Mouse (Mus musculus) gastrocnemius, adult 8-10 months (tissue): Measurements from ENCODE around the gene Uso1. TPM values are rescaled to one million over a fixed set of nuclear protein-coding genes. Genes with fewer than 3 reads are reported as not detected.

ENCODE experiments used
- DNase-seq, 2 experiments: peaks; one replicate each; pipeline ENCODE4 v3.0.0; 2022; ENCODE audit warnings: low spot score in 2 of 2
- total RNA-seq, 4 experiments: library from RNA; stranded (reverse); gene quantifications; 2 replicates each; pipeline ENCODE4 v1.2.4; 2022

The Uso1 gene
- total RNA-seq, 4 experiments from 2014 or later, result 68.9 to 76.0 (median 74.1) TPM

DNA sequence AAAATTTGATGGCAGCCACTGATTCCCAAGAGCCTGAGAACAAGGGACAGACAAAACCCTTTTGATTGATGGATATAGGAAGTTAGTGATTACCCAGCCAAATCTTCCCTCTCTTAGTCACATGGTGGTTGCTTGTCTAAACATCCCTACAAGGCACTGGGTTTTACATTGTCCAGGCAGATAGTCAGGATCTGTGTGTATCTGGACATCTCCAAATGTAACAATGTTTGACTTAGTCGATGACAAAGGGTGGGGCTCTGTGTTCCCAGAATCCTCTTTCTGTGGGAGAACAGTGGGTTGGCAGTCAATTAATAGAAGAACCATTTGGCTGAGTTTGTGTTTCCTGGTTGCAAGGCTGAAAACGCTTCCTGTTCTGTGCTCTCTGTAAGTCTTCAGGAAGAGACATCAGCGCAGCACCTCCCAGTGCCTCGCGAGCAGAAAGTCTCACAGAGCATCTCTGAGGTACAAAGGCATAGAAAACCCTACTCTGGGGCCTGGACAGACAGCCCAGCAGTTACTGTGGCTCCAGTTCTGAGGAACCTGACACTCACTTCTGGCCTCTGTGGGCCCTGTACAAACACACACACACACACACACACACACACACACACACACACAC, 97.3 kb downstream of the Uso1 start:
- DNase-seq, result no peak

GRCm38 (mm10) chr5:92239333-92240232, 101.8 kb downstream of the Uso1 start:
- DNase-seq, result peak; percentile 22 to 24

DNA sequence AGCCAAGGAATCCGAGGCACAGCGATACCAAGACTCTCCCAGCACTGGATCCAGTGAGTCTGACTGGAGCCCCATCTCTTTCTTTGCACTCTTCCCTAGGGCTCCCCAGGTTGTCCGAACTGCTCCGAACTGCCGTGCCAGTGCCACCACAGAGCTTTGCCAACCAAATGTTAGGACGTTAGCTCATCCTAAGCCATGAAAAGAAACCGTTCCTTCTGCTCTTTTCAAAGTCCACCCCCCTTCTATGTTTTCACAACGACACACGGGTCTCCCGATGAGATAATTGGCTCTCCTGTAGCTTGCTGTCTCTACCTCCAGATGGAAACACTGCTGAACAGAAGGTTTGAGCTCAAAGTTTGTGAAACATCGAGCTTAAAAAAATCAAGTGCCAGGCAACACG, 103.0 kb downstream of the Uso1 start:
- DNase-seq, result no peak

DNA sequence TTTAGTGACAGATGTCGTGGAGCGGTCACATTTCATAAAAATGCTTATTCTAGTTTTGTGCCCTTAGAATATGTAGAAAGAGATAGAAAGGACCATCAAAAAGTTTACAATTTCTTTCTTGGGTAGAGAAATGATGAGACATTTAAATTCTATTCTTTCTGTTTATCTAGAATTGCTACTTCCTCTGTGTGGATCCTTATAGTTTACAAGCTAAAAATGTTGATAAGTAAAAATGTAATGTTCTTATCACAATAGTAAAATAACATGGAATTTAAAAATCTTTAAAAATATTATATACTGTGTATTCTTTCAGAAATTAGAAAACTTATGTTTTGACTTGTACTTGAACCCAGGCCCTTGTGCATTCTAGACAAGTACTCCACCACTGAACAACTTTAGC, 107.2 kb downstream of the Uso1 start:
- DNase-seq, result no peak

DNA sequence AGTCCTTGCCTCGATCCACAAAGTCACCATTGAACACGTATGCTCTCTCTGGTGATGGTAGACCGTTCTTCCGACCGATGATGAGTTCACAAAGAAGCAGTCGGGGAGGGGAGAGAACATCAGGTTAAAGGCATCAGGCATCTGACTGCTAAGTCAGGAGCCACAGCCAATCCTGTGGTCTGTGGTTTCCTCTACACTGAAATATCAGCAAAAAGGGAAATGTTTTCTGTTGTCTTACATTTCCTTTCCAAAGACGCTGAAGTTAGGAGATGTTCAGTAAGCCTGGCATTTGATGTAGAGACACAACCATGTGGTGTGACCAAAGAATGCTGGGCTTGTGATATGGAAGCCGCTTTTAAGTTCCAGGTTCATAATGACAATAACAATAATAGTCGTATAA, 107.7 kb downstream of the Uso1 start:
- no peak for DNase-seq

- no peak for DNase-seq
Observed at GRCm38 (mm10) chr5:92248614-92249013, 110.9 kb downstream of the Uso1 start.

DNA sequence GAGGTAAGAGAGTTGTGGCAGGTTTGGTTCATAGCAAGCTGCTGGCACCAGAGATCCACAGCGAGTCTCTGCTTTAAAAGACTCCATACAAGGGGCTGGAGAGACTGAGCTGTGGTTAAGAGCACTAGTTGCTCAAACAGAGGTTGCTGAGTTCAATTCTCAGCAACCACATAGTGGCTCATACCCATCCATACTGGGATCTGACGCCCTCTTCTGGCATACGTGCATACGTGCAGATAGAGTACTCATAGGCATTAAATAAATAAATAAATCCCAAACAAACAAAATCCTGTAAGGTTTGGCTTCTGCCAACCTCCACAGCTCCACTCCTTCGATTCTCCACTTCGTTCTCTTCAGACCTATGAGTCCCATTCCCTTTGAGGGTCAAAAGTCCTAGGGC, 114.3 kb downstream of the Uso1 start:
- no peak for DNase-seq

Other genes with a start within 250 kb of the Uso1 start
- 10 to 100 TPM; 28.4 to 32.2 (median 29.0) TPM for gene Rchy1, start 174.9 kb upstream of the Uso1 start, total RNA-seq
- not detected for gene Odaph, start 150.5 kb upstream of the Uso1 start, total RNA-seq
- gene Cdkl2, start 94.1 kb upstream of the Uso1 start, total RNA-seq, result 1 to 10 TPM; 4.2 to 7.5 (median 5.7) TPM
- gene G3bp2, start 54.2 kb upstream of the Uso1 start, total RNA-seq, result 10 to 100 TPM; 53.3 to 63.2 (median 60.7) TPM
- gene U90926, start 77.5 kb downstream of the Uso1 start, total RNA-seq, result not detected
- under 1 TPM in 1 of 4 experiments, not detected in 3; 0.19 TPM for gene Ppef2, start 118.3 kb downstream of the Uso1 start, total RNA-seq
- 1 to 10 TPM; 4.7 to 6.2 (median 5.6) TPM for gene Naaa, start 140.2 kb downstream of the Uso1 start, total RNA-seq
- gene Sdad1, start 172.5 kb downstream of the Uso1 start, total RNA-seq, result 10 to 100 TPM; 15.4 to 21.1 (median 18.4) TPM
- gene Cxcl9, start 190.1 kb downstream of the Uso1 start, total RNA-seq, result under 1 TPM in 2 of 4 experiments, not detected in 2; 0.15 to 0.47 TPM
- gene Art3, start 193.9 kb downstream of the Uso1 start, total RNA-seq, result 100 to 1,000 TPM; 404 to 480 (median 430) TPM
- gene Cxcl10, start 211.0 kb downstream of the Uso1 start, total RNA-seq, result under 1 TPM in 1 of 4 experiments, not detected in 3; 0.46 TPM